Mouse (Mus musculus): ENCODE measurements around the gene Shb. TPM values are rescaled to one million over a fixed set of nuclear protein-coding genes. Genes with fewer than 3 reads are reported as not detected.
A peak's percentile ranks its signal among the peaks of the same experiment; 100 is the strongest.

The Shb gene
- total and polyA plus RNA-seq, 2 experiments from 2014 or later, result 7.4 to 54.8 TPM

DNA sequence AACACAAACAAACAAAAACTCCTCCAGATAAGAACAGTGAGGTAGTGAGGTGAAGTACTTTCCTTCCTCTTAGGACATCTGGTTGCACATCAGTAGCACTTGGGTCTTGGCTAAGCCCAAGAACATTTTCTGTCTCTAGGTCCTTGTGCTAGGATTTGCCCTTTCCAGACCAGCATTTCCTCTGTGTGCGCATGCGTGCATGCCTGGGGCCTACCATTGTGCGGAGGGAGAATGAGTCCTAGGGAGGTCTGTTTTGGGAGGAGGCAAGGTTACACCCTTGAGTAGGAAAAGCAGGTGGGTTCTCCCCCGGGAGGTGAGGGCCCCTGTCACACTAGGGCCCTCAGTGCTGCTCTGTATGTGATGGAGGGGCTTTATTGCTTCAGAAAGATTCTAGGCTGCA is 113.2 kb downstream of the Shb start:
- no peaks in the 10 kb centered on the region for H3K9me3 ChIP-seq (replicated peaks; ENCODE audit: control insufficient read depth, low read length)
- TF ChIP-seq EP300 (IDR thresholded peaks at IDR 0.05; ENCODE audit: low read depth) (no peak), CTCF (IDR thresholded peaks at IDR 0.05; ENCODE audit: low read depth) (no peak)
- H3K27me3 ChIP-seq (ENCODE audit: control insufficient read depth, insufficient read depth, low read length), result no peaks in the 10 kb centered on the region
- no peak for DNase-seq (ENCODE audit: low spot score)
- H3K4me1 ChIP-seq (ENCODE audit: control insufficient read depth, insufficient read depth), result peaks cover 25% of the 10 kb centered on the region
- no peak overlapping the region for H3K4me3 ChIP-seq (ENCODE audit: low read depth, low read length)
- H3K9ac ChIP-seq (replicated peaks; ENCODE audit: low read depth, low read length), result no peak overlapping the region
- no peak overlapping the region for H3K4me2 ChIP-seq (ENCODE audit: low read depth, low read length)
- 82% methylated on average over 4 of the region's 4 CpGs for WGBS
- H3K27ac ChIP-seq (ENCODE audit: low read depth), result no peak overlapping the region
- no peak for ATAC-seq (ENCODE audit: insufficient read depth, low read depth)
- peaks cover 6% of the 10 kb centered on the region; the same call in 1 of the 2 replicates for H3K36me3 ChIP-seq (replicated peaks; ENCODE audit: control insufficient read depth, insufficient read depth, low read length)

DNA sequence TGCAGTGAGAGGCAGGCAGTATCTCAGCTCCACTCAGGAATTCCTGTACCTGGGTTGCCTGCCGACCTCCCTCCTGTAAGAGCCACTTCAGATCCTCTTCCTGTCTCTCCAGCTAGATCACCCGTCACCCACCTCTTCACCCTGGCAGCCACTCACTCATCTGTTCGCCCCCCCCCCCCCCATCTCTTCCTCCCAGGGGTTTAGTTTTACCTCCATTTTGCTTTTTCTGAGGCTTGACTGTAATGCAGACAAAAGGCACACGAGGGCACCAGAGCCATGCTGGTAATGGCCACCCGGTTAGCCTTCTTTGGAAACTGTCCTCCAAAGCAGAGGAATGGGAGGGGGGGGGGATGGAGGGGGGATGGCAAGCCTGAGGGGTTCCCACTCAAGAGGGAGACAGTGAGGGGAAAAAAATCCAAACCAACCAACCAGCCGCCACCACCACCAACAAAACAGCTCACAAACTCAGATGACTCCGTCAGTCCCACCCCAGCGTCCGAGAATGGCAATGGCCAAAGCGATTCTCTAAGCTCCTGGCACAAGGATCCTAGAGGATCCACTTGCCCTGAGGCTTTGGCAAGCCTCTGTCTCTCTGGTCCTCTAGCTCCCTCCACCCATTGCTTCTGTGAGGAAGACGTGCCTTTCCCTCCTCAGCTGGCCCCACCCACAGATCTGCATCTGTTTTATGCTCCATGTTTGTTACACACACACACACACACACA is 113.9 kb downstream of the Shb start:
- Histone ChIP-seq H3K4me3 (ENCODE audit: low read depth, low read length) (no peak overlapping the region), H3K27ac (ENCODE audit: low read depth) (no peak overlapping the region), H3K9ac (replicated peaks; ENCODE audit: low read depth, low read length) (no peak overlapping the region), H3K27me3 (ENCODE audit: control insufficient read depth, insufficient read depth, low read length) (no peaks in the 10 kb centered on the region), H3K4me2 (ENCODE audit: low read depth, low read length) (no peak overlapping the region), H3K4me1 (ENCODE audit: control insufficient read depth, insufficient read depth) (peaks cover 22% of the 10 kb centered on the region), H3K36me3 (replicated peaks; ENCODE audit: control insufficient read depth, insufficient read depth, low read length) (peaks cover 2% of the 10 kb centered on the region; the same call in 1 of the 2 replicates), H3K9me3 (replicated peaks; ENCODE audit: control insufficient read depth, low read length) (no peaks in the 10 kb centered on the region)
- peak; percentile 18; the same call in 1 of the 2 replicates for ATAC-seq (ENCODE audit: insufficient read depth, low read depth)
- DNase-seq (ENCODE audit: low spot score), result peak; percentile 68
- no peak for TF ChIP-seq EP300 (IDR thresholded peaks at IDR 0.05; ENCODE audit: low read depth)
- TF ChIP-seq CTCF (IDR thresholded peaks at IDR 0.05; ENCODE audit: low read depth), result peak; percentile 92
- WGBS, result 32% methylated on average over 11 of the region's 11 CpGs

DNA sequence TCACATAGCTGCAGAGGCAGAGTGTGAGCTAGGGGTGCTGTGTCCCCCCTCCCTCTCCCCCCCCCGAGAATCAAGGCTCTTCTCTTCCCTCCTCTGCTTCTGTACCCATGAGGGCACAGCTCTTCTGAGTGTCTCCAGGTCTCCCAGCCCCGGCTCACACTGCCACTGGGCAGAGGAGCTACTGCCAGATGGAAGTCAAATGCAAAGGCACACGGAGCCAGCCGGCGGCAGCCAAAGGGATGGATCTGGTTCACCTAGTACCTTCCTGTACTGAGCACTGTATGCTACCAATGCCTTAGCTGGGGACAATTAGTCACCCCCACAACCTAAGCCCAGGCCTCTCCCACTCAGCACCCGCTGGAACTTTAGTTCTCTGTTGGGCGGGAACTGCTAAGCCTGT is 116.0 kb downstream of the Shb start:
- Histone ChIP-seq H3K9ac (replicated peaks; ENCODE audit: low read depth, low read length) (no peak overlapping the region), H3K4me1 (ENCODE audit: control insufficient read depth, insufficient read depth) (peaks cover 13% of the 10 kb centered on the region; the same call in 1 of the 2 replicates), H3K9me3 (replicated peaks; ENCODE audit: control insufficient read depth, low read length) (no peaks in the 10 kb centered on the region), H3K27me3 (ENCODE audit: control insufficient read depth, insufficient read depth, low read length) (no peaks in the 10 kb centered on the region), H3K27ac (ENCODE audit: low read depth) (no peak overlapping the region), H3K4me3 (ENCODE audit: low read depth, low read length) (no peak overlapping the region), H3K36me3 (replicated peaks; ENCODE audit: control insufficient read depth, insufficient read depth, low read length) (no peaks in the 10 kb centered on the region), H3K4me2 (ENCODE audit: low read depth, low read length) (no peak overlapping the region)
- WGBS, result 63% methylated on average over 7 of the region's 7 CpGs
- ATAC-seq (ENCODE audit: insufficient read depth, low read depth) (no peak), DNase-seq (ENCODE audit: low spot score) (no peak)
- TF ChIP-seq EP300 (IDR thresholded peaks at IDR 0.05; ENCODE audit: low read depth) (no peak), CTCF (IDR thresholded peaks at IDR 0.05; ENCODE audit: low read depth) (no peak)

DNA sequence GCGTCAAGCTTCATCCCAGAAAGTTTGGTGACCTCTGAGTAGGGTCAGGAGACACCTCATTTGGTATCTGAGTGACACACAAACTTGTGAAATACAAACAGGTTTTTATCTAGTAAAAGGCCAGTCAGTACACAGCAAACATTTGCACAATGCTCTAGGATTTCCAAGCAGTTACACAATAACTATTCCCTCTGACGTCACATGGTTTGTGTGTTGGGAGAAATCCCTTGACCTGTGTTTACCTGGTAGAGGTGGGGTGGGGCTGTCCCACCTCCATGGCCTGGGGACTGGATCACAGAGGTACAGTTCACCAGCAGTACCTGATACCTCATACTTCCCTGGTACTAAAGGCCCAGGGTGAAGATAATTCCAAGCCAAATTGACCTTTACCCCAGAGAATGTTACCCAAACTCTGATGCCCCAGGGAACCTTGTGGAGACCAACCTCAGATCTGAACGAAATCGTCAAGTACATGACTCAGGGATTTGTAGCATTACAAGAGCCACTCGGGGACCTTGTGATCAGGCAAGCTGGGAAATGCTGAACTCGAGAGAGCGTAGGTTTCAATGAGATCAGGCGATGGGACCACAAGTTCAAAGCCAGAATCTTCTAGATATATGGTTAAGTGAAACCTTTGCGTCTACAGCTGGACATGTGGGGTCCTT is 118.5 kb downstream of the Shb start:
- Histone ChIP-seq H3K27ac (ENCODE audit: low read depth) (no peak overlapping the region), H3K4me2 (ENCODE audit: low read depth, low read length) (no peak overlapping the region), H3K4me1 (ENCODE audit: control insufficient read depth, insufficient read depth) (peaks cover 13% of the 10 kb centered on the region; the same call in 1 of the 2 replicates), H3K9ac (replicated peaks; ENCODE audit: low read depth, low read length) (no peak overlapping the region), H3K36me3 (replicated peaks; ENCODE audit: control insufficient read depth, insufficient read depth, low read length) (no peaks in the 10 kb centered on the region), H3K9me3 (replicated peaks; ENCODE audit: control insufficient read depth, low read length) (no peaks in the 10 kb centered on the region), H3K4me3 (ENCODE audit: low read depth, low read length) (no peak overlapping the region), H3K27me3 (ENCODE audit: control insufficient read depth, insufficient read depth, low read length) (no peaks in the 10 kb centered on the region)
- no peak for TF ChIP-seq EP300 (IDR thresholded peaks at IDR 0.05; ENCODE audit: low read depth)
- TF ChIP-seq CTCF (IDR thresholded peaks at IDR 0.05; ENCODE audit: low read depth), result no peak
- DNase-seq (ENCODE audit: low spot score), result no peak
- no peak for ATAC-seq (ENCODE audit: insufficient read depth, low read depth)
- WGBS, result 87% methylated on average over 9 of the region's 9 CpGs

DNA sequence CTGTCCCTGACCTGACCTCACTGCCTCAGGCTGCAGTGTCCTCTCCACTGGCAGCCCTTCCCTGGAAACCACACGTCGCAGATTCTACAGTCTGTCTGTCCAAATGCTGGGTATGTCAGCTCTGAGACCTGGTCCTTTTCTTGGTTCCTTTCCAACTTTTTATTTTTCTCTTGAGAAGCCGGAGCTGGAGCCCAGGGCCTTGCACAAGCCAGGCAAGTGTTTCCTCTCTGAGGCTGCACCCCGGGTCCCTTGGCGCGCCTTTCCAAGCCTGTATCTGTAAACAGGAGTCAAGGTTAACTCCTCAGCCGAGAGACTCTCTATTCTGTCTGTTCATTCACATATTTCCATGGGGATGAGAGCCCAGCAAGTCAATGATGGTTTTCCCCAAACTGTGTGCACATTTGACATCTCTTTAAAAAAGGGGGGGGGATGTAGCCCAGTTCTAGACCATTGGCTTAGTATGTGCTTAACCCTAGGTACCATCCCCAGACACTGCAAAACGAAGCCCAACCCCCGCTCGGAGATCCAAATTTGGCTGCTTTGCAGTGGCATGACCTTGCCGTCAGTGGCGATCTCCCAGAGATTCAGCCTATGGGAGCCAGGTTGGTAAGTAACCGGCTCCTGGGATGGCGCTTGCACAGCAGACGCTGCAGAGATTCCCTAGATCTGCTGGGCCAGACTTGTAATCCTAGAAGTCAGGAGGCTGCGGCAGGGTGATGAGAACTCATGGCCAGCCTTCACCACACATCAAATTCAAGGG is 119.7 kb downstream of the Shb start:
- H3K27ac ChIP-seq (ENCODE audit: low read depth), result no peak overlapping the region

More for the DNA sequence above, 119.7 kb downstream of the Shb start:
- no peak overlapping the region for H3K4me2 ChIP-seq (ENCODE audit: low read depth, low read length)
- no peaks in the 10 kb centered on the region for H3K9me3 ChIP-seq (replicated peaks; ENCODE audit: control insufficient read depth, low read length)
- DNase-seq (ENCODE audit: low spot score) (no peak), ATAC-seq (ENCODE audit: insufficient read depth, low read depth) (no peak)
- no peak for TF ChIP-seq EP300 (IDR thresholded peaks at IDR 0.05; ENCODE audit: low read depth)
- no peak for TF ChIP-seq CTCF (IDR thresholded peaks at IDR 0.05; ENCODE audit: low read depth)
- no peak overlapping the region for H3K4me3 ChIP-seq (ENCODE audit: low read depth, low read length)
- no peak overlapping the region for H3K9ac ChIP-seq (replicated peaks; ENCODE audit: low read depth, low read length)
- WGBS, result 53% methylated on average over 16 of the region's 16 CpGs
- H3K27me3 ChIP-seq (ENCODE audit: control insufficient read depth, insufficient read depth, low read length), result no peaks in the 10 kb centered on the region
- peaks cover 15% of the 10 kb centered on the region; the same call in 1 of the 2 replicates for H3K4me1 ChIP-seq (ENCODE audit: control insufficient read depth, insufficient read depth)
- no peaks in the 10 kb centered on the region for H3K36me3 ChIP-seq (replicated peaks; ENCODE audit: control insufficient read depth, insufficient read depth, low read length)

Data from heart, postnatal 0 days (tissue).